Mouse (Mus musculus): ENCODE data around the gene Arsj. TPM values are rescaled to one million over a fixed set of nuclear protein-coding genes. Genes with fewer than 3 reads are reported as not detected.

Arsj gene
- total RNA-seq (2021): under 1 TPM; 0.27 to 0.67 TPM
- long read RNA-seq, experiment 1: 0 reads
- long read RNA-seq, experiment 2: 0 reads

- DNase-seq: peak; percentile 61
Observed at GRCm38 (mm10) chr3:126363568-126364505, at the start of gene Arsj. TSS of gene Arsj (plus strand) at chr3:126363684.

DNA sequence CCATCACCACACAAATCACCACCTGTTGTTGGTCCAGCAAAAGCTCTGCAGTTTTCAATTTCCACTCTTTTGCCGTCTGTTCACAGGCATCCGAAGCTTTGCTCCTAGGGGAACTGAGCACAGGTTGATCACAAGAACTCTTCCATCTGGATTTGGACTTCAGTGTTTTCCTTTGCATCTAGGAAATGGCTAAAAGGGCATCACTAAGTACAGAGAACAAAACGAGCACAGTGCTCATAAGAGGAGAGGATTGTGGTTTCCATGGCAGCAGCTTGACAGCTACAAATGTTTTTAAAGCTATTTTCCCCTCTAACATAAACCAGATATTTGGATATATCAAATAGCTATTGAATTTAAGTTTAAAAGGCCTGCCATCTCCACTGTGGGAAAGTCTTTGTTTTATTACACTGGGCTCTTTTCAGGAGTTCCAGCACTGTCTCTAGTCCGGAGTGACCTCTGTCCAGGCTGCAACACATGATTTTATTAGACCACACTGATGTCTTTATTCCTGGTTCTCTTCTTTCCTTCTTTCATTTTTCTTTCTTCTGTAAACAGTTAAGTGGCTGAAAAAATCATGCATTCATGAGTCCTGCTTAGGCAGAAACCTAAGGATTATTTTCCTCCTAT lies 38.5 kb upstream of the Arsj start:
- DNase-seq: no peak

DNA sequence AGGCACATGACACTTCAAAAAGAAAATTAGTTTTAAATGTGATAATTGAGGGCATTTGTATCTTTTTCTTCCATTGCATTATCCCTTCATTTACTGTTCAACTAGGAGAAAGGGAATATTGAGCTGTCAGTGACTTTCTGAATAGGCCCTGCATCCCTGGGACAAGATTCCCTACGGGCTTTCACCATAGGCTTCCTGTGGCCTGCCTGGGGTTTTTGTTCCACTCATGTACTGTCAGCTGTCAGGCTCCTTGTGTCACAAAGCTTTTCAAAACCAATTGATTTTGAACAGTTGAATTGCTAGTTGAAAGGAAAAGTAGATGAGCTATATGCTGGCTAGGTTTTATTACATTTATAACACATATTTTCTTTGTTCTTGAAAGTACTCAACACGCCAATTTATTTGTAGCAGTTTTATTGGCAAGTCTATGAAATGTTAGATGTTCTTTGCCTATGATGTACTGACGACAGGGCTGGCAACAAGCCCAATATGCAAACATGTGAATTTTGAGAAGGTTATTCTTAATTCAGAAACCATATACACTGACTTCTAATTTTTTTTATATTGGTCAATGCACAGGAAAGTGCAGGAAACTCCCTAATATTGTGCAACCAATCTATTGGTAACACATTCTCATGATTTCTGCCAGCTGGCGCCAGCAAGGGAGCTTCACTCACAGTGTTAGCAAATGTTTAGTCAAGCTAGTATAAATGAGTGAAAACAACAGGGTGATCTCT lies 37.4 kb upstream of the Arsj start:
- peak; percentile 6 for DNase-seq

GRCm38 (mm10) chr3:126326628-126327325 lies 36.7 kb upstream of the Arsj start:
- DNase-seq: no peak

- DNase-seq: no peak
Observed at GRCm38 (mm10) chr3:126335329-126335728, 28.2 kb upstream of the Arsj start.

GRCm38 (mm10) chr3:126344745-126345144 lies 18.7 kb upstream of the Arsj start:
- DNase-seq: no peak

- DNase-seq: no peak
Observed at GRCm38 (mm10) chr3:126359760-126360159, 3.7 kb upstream of the Arsj start.

- no peak for DNase-seq
Observed at GRCm38 (mm10) chr3:126362392-126362791, 1.1 kb upstream of the Arsj start.

DNA sequence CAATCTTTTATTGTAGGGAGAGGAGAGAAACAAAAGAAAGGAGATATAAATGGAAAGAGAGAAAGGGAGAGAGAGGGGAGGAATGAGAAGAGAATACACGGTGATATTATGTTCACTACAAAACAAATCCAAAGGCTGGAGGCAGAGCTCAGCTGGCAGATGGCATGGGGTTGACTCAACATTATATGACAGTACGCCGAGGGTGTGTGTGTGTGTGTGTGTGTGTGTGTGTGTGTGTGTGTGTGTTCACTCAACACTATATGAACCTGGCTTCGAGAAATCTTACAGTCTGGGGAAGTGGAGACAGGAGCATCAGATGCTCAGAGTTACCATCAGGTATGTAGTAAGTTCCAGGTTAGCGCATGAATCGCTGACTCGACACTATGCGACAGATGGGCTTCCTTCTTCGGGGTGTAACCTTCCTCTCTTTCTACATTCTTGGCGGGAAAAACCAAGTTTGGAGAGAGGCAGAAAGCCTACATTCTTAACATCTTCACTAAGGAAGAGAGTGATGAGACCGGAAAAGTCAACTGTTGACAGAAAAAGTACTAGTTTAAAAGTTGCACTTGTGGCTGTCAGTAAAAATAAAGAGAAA lies 456 bp upstream of the Arsj start:
- DNase-seq: no peak

- DNase-seq: no peak
Observed at GRCm38 (mm10) chr3:126364555-126364954, 1.1 kb downstream of the Arsj start.

GRCm38 (mm10) chr3:126370571-126370970 lies 7.1 kb downstream of the Arsj start:
- DNase-seq: peak; percentile 36

- no peak for DNase-seq
Observed at GRCm38 (mm10) chr3:126372815-126373545, 9.5 kb downstream of the Arsj start.

- no peak for DNase-seq
Observed at GRCm38 (mm10) chr3:126373721-126374120, 10.2 kb downstream of the Arsj start.

DNA sequence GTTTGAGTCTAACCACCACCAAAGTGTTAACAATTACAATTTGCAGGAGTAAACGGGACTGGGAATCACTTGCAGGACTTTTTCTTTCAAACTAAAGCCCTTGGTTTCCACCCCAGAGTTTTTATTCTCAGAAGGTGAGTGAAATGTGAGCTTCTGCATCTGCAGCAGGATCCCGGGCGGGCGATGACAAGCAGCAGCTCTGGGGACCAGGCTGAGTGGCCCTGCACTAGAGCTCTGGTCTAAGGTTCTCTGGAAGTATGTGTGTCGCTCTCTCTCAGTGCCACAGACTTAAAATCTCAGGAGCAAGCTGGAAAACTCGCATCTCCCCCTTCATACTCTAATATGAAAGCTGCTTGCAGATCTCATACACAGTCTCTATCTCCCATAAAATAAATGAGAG lies 15.8 kb downstream of the Arsj start:
- no peak for DNase-seq

GRCm38 (mm10) chr3:126379702-126380101 lies 16.2 kb downstream of the Arsj start:
- no peak for DNase-seq

- no peak for DNase-seq
Observed at GRCm38 (mm10) chr3:126383276-126383675, 19.8 kb downstream of the Arsj start.

DNA sequence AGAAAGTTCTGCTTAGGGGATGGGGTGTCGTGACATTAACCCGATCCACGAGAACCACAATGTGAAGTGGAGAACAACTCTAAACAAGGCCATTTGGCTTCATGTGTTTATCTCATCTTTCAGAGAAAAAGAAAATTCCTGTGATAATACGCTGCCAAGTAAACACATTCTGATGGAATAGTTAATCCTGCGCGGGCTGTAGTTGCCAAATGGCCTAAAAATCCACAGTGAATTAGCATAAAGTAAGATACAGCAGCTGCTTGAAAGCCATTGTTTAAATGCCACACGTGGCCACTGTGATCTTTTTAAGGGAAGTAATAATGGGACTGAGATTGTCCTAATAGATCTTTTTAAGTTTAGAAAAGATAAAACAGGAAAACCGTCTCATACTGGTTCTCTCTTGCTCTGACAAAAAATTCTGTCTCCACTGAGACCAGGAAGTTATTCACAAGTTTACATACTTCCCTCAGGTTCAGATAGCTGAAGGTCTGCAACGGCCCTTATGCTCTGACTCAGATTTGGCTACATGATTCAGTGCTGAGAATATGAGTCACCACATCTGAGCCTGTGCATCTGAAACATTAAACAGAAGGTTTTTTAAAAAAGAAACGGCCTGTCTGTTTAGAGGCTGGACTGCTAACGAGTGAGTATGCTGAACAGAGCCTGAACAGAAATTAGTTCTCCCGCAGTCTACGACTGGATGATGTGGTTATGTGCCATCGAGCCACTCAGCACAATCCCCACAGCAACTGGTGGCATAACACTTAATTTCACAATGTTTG lies 21.4 kb downstream of the Arsj start:
- no peak for DNase-seq

GRCm38 (mm10) chr3:126397451-126397850 lies 34.0 kb downstream of the Arsj start:
- no peak for DNase-seq

DNA sequence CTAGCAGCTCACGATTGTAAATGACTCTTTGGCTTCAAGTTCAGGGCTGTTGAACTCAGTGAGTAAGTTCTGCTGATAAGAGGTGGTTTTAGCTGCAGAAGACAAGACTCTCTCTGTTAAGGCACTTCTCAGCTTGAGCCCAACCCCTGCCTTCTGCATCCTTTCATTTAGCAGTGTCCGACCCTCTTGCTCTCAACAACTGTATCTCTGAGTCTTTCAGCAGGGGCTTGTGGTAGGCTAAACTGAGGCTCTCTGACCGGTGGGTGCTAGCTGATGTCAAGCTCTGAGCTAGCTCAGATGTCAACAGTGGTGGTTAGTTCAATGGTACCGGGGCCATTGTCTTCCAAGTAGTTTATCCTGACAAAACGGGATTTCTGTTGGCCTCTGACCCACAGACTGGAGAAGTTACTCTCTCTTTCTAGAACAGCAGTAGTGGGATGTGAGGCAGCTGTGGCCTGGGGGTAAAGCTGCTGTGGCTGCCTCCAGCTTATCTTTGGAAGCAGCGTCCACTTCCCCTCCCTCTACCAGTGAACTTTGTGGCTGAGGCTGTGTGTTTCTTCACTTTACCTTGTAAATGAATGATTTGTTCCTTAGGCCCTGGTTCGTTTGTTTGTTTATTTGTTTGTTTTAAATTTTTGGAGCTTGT lies 34.6 kb downstream of the Arsj start:
- DNase-seq: no peak

GRCm38 (mm10) chr3:126400726-126401125 lies 37.2 kb downstream of the Arsj start:
- no peak for DNase-seq
